Mouse (Mus musculus): ENCODE measurements around the gene Kcnn3. TPM values are rescaled to one million over a fixed set of nuclear protein-coding genes. Genes with fewer than 3 reads are reported as not detected.

Kcnn3 gene
- polyA plus RNA-seq, 2 experiments, result 4.1 to 5.9 TPM

DNA sequence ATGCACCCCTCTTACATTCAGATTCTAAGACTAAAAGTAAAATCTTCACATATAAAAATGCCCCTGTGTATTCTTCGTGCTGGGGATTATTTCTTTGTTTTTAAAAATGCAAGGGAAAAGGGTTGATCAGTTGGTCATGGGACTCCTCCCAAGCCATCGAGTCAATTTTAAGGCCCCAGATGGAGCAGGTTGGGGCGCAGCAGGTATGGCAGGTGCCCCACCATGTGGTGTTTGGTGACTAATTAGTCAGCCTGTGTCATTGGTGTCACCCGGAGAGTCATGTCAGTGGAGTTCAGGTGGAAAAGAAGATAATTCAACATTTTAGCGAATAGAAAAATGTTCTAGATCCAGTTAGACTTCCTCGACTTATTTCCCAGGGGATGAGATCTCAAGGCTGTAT is 41.4 kb downstream of the Kcnn3 start:
- no peak for TF ChIP-seq POLR2A (IDR thresholded peaks at IDR 0.05; ENCODE audit: borderline replicate concordance, extremely low read depth, insufficient read depth, insufficient read length)
- 86% methylated on average over 6 of the region's 6 CpGs for WGBS
- no peak overlapping the region for H3K4me2 ChIP-seq (replicated peaks; ENCODE audit: low read depth, low read length, severe bottlenecking)
- no peaks in the 10 kb centered on the region for H3K4me1 ChIP-seq (ENCODE audit: control insufficient read depth, insufficient read depth, low read length)
- no peaks in the 10 kb centered on the region for H3K36me3 ChIP-seq (ENCODE audit: control insufficient read depth, insufficient read depth, low read length)
- DNase-seq (ENCODE audit: low spot score) (no peak), ATAC-seq (ENCODE audit: low FRiP score, low read depth) (no peak)
- no peaks in the 10 kb centered on the region for H3K27me3 ChIP-seq (ENCODE audit: control insufficient read depth, insufficient read depth, low read length)
- no peak overlapping the region for H3K4me3 ChIP-seq (replicated peaks; ENCODE audit: low read length)
- H3K27ac ChIP-seq (replicated peaks; ENCODE audit: low read depth, low read length), result no peak overlapping the region
- no peak overlapping the region for H3K9ac ChIP-seq (ENCODE audit: low read depth, low read length, severe bottlenecking)
- H3K9me3 ChIP-seq (ENCODE audit: control insufficient read depth, low read length), result no peaks in the 10 kb centered on the region

- DNase-seq (ENCODE audit: low spot score), result no peak
- WGBS, result 27% methylated on average over 5 of the region's 5 CpGs
- H3K36me3 ChIP-seq (ENCODE audit: control insufficient read depth, insufficient read depth, low read length), result no peaks in the 10 kb centered on the region
- H3K27me3 ChIP-seq (ENCODE audit: control insufficient read depth, insufficient read depth, low read length), result no peaks in the 10 kb centered on the region
- no peak for ATAC-seq (ENCODE audit: low FRiP score, low read depth)
- no peak overlapping the region for H3K4me2 ChIP-seq (replicated peaks; ENCODE audit: low read depth, low read length, severe bottlenecking)
- H3K27ac ChIP-seq (replicated peaks; ENCODE audit: low read depth, low read length), result no peak overlapping the region
- H3K9me3 ChIP-seq (ENCODE audit: control insufficient read depth, low read length), result no peaks in the 10 kb centered on the region
- no peak overlapping the region for H3K4me3 ChIP-seq (replicated peaks; ENCODE audit: low read length)
- no peaks in the 10 kb centered on the region for H3K4me1 ChIP-seq (ENCODE audit: control insufficient read depth, insufficient read depth, low read length)
- TF ChIP-seq POLR2A (IDR thresholded peaks at IDR 0.05; ENCODE audit: borderline replicate concordance, extremely low read depth, insufficient read depth, insufficient read length), result no peak
- H3K9ac ChIP-seq (ENCODE audit: low read depth, low read length, severe bottlenecking), result no peak overlapping the region
Measured at GRCm38 (mm10) chr3:89565371-89565770, 45.4 kb downstream of the Kcnn3 start.

DNA sequence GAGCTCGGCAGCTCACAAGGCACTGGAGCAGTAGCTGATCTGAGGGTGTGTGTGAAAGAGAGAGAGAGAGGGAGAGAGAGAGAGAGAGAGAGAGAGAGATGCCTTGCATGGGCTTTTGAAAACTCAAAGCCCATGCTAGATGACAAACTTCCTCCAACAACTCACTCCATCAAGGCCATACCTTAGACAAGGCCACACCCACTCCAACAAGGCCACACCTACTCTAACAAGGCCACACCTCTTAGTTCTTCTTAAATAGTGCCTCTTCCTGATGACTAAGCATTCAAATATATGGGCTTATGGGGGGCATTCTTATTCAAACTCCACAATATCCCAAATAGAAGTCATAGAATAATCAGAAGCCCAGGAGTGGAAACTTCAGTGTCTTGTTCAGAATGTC is 49.1 kb downstream of the Kcnn3 start:
- WGBS, result 86% methylated on average over 1 of the region's 1 CpGs
- DNase-seq (ENCODE audit: low spot score), result no peak
- Histone ChIP-seq H3K4me2 (replicated peaks; ENCODE audit: low read depth, low read length, severe bottlenecking) (no peak overlapping the region), H3K27ac (replicated peaks; ENCODE audit: low read depth, low read length) (no peak overlapping the region), H3K9ac (ENCODE audit: low read depth, low read length, severe bottlenecking) (no peak overlapping the region), H3K4me1 (ENCODE audit: control insufficient read depth, insufficient read depth, low read length) (no peaks in the 10 kb centered on the region), H3K36me3 (ENCODE audit: control insufficient read depth, insufficient read depth, low read length) (no peaks in the 10 kb centered on the region), H3K4me3 (replicated peaks; ENCODE audit: low read length) (no peak overlapping the region), H3K27me3 (ENCODE audit: control insufficient read depth, insufficient read depth, low read length) (no peaks in the 10 kb centered on the region), H3K9me3 (ENCODE audit: control insufficient read depth, low read length) (no peaks in the 10 kb centered on the region)
- no peak for TF ChIP-seq POLR2A (IDR thresholded peaks at IDR 0.05; ENCODE audit: borderline replicate concordance, extremely low read depth, insufficient read depth, insufficient read length)
- no peak for ATAC-seq (ENCODE audit: low FRiP score, low read depth)

GRCm38 (mm10) chr3:89569707-89570324 is 49.9 kb downstream of the Kcnn3 start:
- Histone ChIP-seq H3K4me2 (replicated peaks; ENCODE audit: low read depth, low read length, severe bottlenecking) (no peak overlapping the region), H3K4me1 (ENCODE audit: control insufficient read depth, insufficient read depth, low read length) (no peaks in the 10 kb centered on the region), H3K27me3 (ENCODE audit: control insufficient read depth, insufficient read depth, low read length) (no peaks in the 10 kb centered on the region), H3K4me3 (replicated peaks; ENCODE audit: low read length) (no peak overlapping the region), H3K36me3 (ENCODE audit: control insufficient read depth, insufficient read depth, low read length) (no peaks in the 10 kb centered on the region), H3K27ac (replicated peaks; ENCODE audit: low read depth, low read length) (no peak overlapping the region), H3K9ac (ENCODE audit: low read depth, low read length, severe bottlenecking) (no peak overlapping the region), H3K9me3 (ENCODE audit: control insufficient read depth, low read length) (no peaks in the 10 kb centered on the region)
- no peak for DNase-seq (ENCODE audit: low spot score)
- ATAC-seq (ENCODE audit: low FRiP score, low read depth), result no peak
- no peak for TF ChIP-seq POLR2A (IDR thresholded peaks at IDR 0.05; ENCODE audit: borderline replicate concordance, extremely low read depth, insufficient read depth, insufficient read length)
- 43% methylated on average over 7 of the region's 7 CpGs for WGBS

GRCm38 (mm10) chr3:89570362-89570761 is 50.4 kb downstream of the Kcnn3 start:
- Histone ChIP-seq H3K9me3 (ENCODE audit: control insufficient read depth, low read length) (no peaks in the 10 kb centered on the region), H3K4me2 (replicated peaks; ENCODE audit: low read depth, low read length, severe bottlenecking) (no peak overlapping the region), H3K36me3 (ENCODE audit: control insufficient read depth, insufficient read depth, low read length) (no peaks in the 10 kb centered on the region), H3K9ac (ENCODE audit: low read depth, low read length, severe bottlenecking) (no peak overlapping the region), H3K4me1 (ENCODE audit: control insufficient read depth, insufficient read depth, low read length) (no peaks in the 10 kb centered on the region), H3K27me3 (ENCODE audit: control insufficient read depth, insufficient read depth, low read length) (no peaks in the 10 kb centered on the region), H3K4me3 (replicated peaks; ENCODE audit: low read length) (no peak overlapping the region), H3K27ac (replicated peaks; ENCODE audit: low read depth, low read length) (no peak overlapping the region)
- no peak for DNase-seq (ENCODE audit: low spot score)
- no peak for ATAC-seq (ENCODE audit: low FRiP score, low read depth)
- 48% methylated on average over 3 of the region's 3 CpGs for WGBS
- TF ChIP-seq POLR2A (IDR thresholded peaks at IDR 0.05; ENCODE audit: borderline replicate concordance, extremely low read depth, insufficient read depth, insufficient read length), result no peak

Measured in limb, embryonic 14.5 days (tissue).